Mouse (Mus musculus): ENCODE measurements around the gene Pgpep1.

- no peak for TF ChIP-seq CTCF (IDR thresholded peaks at IDR 0.05; ENCODE audit: extremely low read depth, insufficient read length, insufficient replicate concordance, low read depth, low read length)
- peak; percentile 40; the same call in 1 of the 2 replicates for TF ChIP-seq POLR2A (IDR thresholded peaks at IDR 0.05; ENCODE audit: low read depth, low read length)
Measured at GRCm38 (mm10) chr8:70699834-70700554, 39.8 kb upstream of the Pgpep1 start.
